Mouse (Mus musculus) ES-Bruce4 (cell line): ENCODE data around the gene Abhd4. TPM values are rescaled to one million over a fixed set of nuclear protein-coding genes. Genes with fewer than 3 reads are reported as not detected.

Experiments used
- H3K27ac ChIP-seq: 2 replicates; pipeline ENCODE4 v1.5.1; 2012; ENCODE audit warnings: low read length, inconsistent platforms; ENCODE audit not compliant: insufficient read depth
- H3K27me3 ChIP-seq: 2 replicates; pipeline ENCODE4 v1.6.1; 2012; ENCODE audit warnings: mild to moderate bottlenecking, low read length, inconsistent platforms; ENCODE audit not compliant: control insufficient read depth, poor library complexity, insufficient read depth, severe bottlenecking
- H3K36me3 ChIP-seq: 2 replicates; pipeline ENCODE4 v1.6.1; 2012; ENCODE audit warnings: inconsistent platforms, mild to moderate bottlenecking, low read length, moderate library complexity; ENCODE audit not compliant: control insufficient read depth, poor library complexity, insufficient read depth, severe bottlenecking
- H3K4me1 ChIP-seq: one replicate; pipeline ENCODE4 v1.8.1; 2011; ENCODE audit warnings: low read length; ENCODE audit not compliant: control insufficient read depth, insufficient read depth
- H3K4me3 ChIP-seq: 2 replicates; pipeline ENCODE4 v1.5.1; 2011; ENCODE audit warnings: low read depth, mild to moderate bottlenecking, low read length
- H3K9ac ChIP-seq: 2 replicates; pipeline ENCODE4 v1.6.1; 2012; ENCODE audit warnings: low read depth, mild to moderate bottlenecking, inconsistent platforms; ENCODE audit not compliant: poor library complexity, severe bottlenecking
- H3K9me3 ChIP-seq: replicated peaks from 2 replicates; pipeline ENCODE4 v1.6.1; 2012; ENCODE audit warnings: mild to moderate bottlenecking, low read length, inconsistent platforms; ENCODE audit not compliant: control insufficient read depth, poor library complexity, insufficient read depth, severe bottlenecking
- CTCF ChIP-seq: IDR thresholded peaks from one replicate; pipeline ENCODE4 v1.8.1; 2011; ENCODE audit warnings: low read depth, low read length
- EP300 ChIP-seq: IDR thresholded peaks from 2 replicates; pipeline ENCODE4 v1.6.1; 2011; ENCODE audit warnings: low read depth, low read length; ENCODE audit not compliant: insufficient read depth
- POLR2A ChIP-seq: IDR thresholded peaks from one replicate; pipeline ENCODE4 v1.8.1; 2011; ENCODE audit warnings: low read length; ENCODE audit not compliant: insufficient read depth
- polyA plus RNA-seq: library from polyadenylated mRNA; stranded (reverse); fragments of >200 nt; gene quantifications from 2 replicates; pipeline ENCODE4 v1.2.4, GENCODE M21; 2011; ENCODE audit warnings: low read depth; ENCODE audit not compliant: missing spikeins, insufficient read depth, insufficient read length

Gene Abhd4
- polyA plus RNA-seq, 1 experiment: 102 TPM

DNA sequence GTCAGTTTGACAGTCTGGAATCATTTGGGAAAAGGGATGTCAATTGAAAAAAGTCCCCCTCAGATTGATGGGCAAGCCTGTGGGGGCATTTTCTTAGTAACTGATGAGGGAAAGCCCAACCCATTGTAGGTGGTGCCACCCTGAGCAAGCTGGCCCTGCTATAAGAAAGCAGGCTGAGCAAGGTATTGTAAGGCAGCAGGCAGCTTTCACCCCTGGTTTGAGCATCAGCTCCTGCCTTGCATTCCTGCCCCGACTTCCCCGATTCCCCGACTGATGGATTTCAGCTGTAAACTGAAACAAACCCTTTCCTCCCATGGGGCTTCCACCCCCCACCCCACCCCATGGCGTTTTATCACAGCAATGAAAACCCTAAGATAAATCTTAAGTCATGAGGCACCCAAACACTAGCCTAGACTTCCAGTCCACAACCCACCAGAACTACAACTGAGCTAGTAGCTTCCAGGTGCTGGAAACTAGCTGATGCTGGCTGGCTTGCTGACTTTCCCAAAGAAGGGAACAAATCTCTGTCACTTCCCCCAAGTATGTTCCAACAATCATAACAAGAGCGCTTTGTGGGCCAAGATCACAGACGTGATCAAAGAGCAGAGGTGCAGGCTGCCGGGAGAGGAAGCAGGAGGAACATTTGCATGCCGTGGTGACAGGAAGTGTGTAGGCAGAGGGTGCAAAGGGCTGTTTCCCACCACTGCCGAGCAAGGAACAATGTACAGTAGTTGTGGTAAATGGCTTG lies 21.0 kb upstream of the Abhd4 start:
- Histone ChIP-seq H3K27ac (peak overlapping the region; percentile 47; the same call in 1 of the 2 replicates), H3K9ac (peak overlapping the region; percentile 22; the same call in 1 of the 2 replicates)

GRCm38 (mm10) chr14:54233559-54234143 lies 20.3 kb upstream of the Abhd4 start:
- TF ChIP-seq CTCF (no peak), EP300 (no peak), POLR2A (no peak)
- H3K4me3 ChIP-seq: 0 out of 2 replicates have a peak overlapping the region, but pooled peaks have one; percentile 8
- peak overlapping the region; percentile 22 for H3K9ac ChIP-seq

More for the DNA sequence above, 21.0 kb upstream of the Abhd4 start:
- Histone ChIP-seq H3K4me1 (peaks cover 7% of the 10 kb centered on the region), H3K4me3 (0 out of 2 replicates have a peak overlapping the region, but pooled peaks have one; percentile 8), H3K9me3 (no peaks in the 10 kb centered on the region), H3K36me3 (no peaks in the 10 kb centered on the region), H3K27me3 (no peaks in the 10 kb centered on the region)
- TF ChIP-seq CTCF: no peak
- no peak for TF ChIP-seq EP300
- no peak for TF ChIP-seq POLR2A

GRCm38 (mm10) chr14:54234231-54235040 lies 19.6 kb upstream of the Abhd4 start:
- Histone ChIP-seq H3K36me3 (no peaks in the 10 kb centered on the region), H3K27me3 (no peaks in the 10 kb centered on the region), H3K4me1 (peaks cover 7% of the 10 kb centered on the region), H3K4me3 (no peak overlapping the region), H3K27ac (no peak overlapping the region), H3K9me3 (no peaks in the 10 kb centered on the region), H3K9ac (peak overlapping the region; percentile 22; the same call in 1 of the 2 replicates)
- TF ChIP-seq POLR2A (no peak), CTCF (no peak), EP300 (no peak)

More at GRCm38 (mm10) chr14:54233559-54234143, 20.3 kb upstream of the Abhd4 start:
- Histone ChIP-seq H3K9me3 (no peaks in the 10 kb centered on the region), H3K36me3 (no peaks in the 10 kb centered on the region), H3K4me1 (peaks cover 7% of the 10 kb centered on the region), H3K27me3 (no peaks in the 10 kb centered on the region), H3K27ac (peak overlapping the region; percentile 47; the same call in 1 of the 2 replicates)

GRCm38 (mm10) chr14:54235825-54236540 lies 18.0 kb upstream of the Abhd4 start:
- Histone ChIP-seq H3K9me3 (no peaks in the 10 kb centered on the region), H3K27me3 (no peaks in the 10 kb centered on the region), H3K4me3 (no peak overlapping the region), H3K36me3 (peaks cover 4% of the 10 kb centered on the region; the same call in 1 of the 2 replicates), H3K27ac (no peak overlapping the region), H3K4me1 (peaks cover 4% of the 10 kb centered on the region), H3K9ac (no peak overlapping the region)
- no peak for TF ChIP-seq CTCF
- TF ChIP-seq EP300: no peak
- no peak for TF ChIP-seq POLR2A

DNA sequence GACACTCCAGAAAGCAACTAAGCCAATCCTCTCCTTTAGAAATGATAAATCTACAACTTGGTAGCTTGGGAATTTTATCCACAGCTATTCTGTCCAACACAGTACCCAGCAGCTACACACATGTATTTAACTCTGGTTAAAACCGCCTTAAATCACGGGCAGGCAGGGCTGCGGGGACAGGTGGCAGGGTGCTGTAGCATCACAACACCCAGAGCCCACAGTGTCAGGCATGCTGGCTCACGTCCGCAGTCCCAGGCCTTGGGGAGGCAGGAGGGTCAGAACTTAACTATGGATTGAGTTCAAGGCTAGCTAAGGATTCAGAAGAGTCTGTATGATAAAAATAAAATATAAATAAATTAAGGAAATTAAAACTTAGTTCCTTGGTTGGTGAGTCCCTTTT lies 17.1 kb upstream of the Abhd4 start:
- H3K36me3 ChIP-seq: peaks cover 10% of the 10 kb centered on the region
- no peak for TF ChIP-seq EP300
- no peak for TF ChIP-seq POLR2A
- TF ChIP-seq CTCF: no peak
- H3K9ac ChIP-seq: no peak overlapping the region
- no peak overlapping the region for H3K27ac ChIP-seq
- H3K4me1 ChIP-seq: peaks cover 4% of the 10 kb centered on the region
- H3K4me3 ChIP-seq: no peak overlapping the region
- H3K9me3 ChIP-seq: no peaks in the 10 kb centered on the region
- no peaks in the 10 kb centered on the region for H3K27me3 ChIP-seq
